Mouse (Mus musculus) limb, embryonic 12.5 days (tissue): ENCODE results near the gene Rtkn2. TPM values are rescaled to one million over a fixed set of nuclear protein-coding genes. Genes with fewer than 3 reads are reported as not detected.

Experiments used
- ATAC-seq: fragments of 200-750 bp; cut with Nextera tagmentation; 2 replicates; pipeline ENCODE4 v1.8.0; 2017; ENCODE audit warnings: low read depth, moderate TSS enrichment; ENCODE audit not compliant: insufficient number of reproducible peaks, insufficient read depth, low FRiP score, low TSS enrichment
- H3K27ac ChIP-seq: fragments of 300-500 bp; sonication (generic); 2 replicates; pipeline ENCODE4 v1.5.1; 2016; ENCODE audit warnings: mild to moderate bottlenecking, moderate library complexity
- H3K27me3 ChIP-seq: fragments of 300-500 bp; sonication (generic); 2 replicates; pipeline ENCODE4 v1.6.1; 2016; ENCODE audit warnings: mild to moderate bottlenecking, moderate library complexity
- H3K36me3 ChIP-seq: fragments of 300-500 bp; sonication (generic); 2 replicates; pipeline ENCODE4 v1.6.1; 2016; ENCODE audit warnings: mild to moderate bottlenecking, moderate library complexity
- H3K4me1 ChIP-seq: fragments of 300-500 bp; sonication (generic); replicated peaks from 2 replicates; pipeline ENCODE4 v1.6.1; 2016
- H3K4me2 ChIP-seq: fragments of 300-500 bp; sonication (generic); 2 replicates; pipeline ENCODE4 v1.6.1; 2016; ENCODE audit warnings: mild to moderate bottlenecking, moderate library complexity
- H3K4me3 ChIP-seq: fragments of 300-500 bp; sonication (generic); replicated peaks from 2 replicates; pipeline ENCODE4 v1.5.1; 2016; ENCODE audit warnings: mild to moderate bottlenecking
- H3K9ac ChIP-seq: fragments of 300-500 bp; sonication (generic); replicated peaks from 2 replicates; pipeline ENCODE4 v1.6.1; 2016; ENCODE audit warnings: mild to moderate bottlenecking, moderate library complexity
- H3K9me3 ChIP-seq: fragments of 300-500 bp; sonication (generic); 2 replicates; pipeline ENCODE4 v1.6.1; 2016; ENCODE audit warnings: mild to moderate bottlenecking, moderate library complexity
- WGBS: fragments of 180-500 bp; shearing (Covaris S2); methylation state at CpG from one replicate; pipeline ENCODE4 v1.1.7; 2016; 5-methylcytosine and 5-hydroxymethylcytosine counted together
- polyA plus RNA-seq: library from polyadenylated mRNA; unstranded; fragments of >200 nt; fragmentation: Nextera tagmentation; extraction: Ambion mirVana; gene quantifications from 2 replicates; pipeline ENCODE4 v1.2.1, GENCODE M21; 2016

Gene Rtkn2
- polyA plus RNA-seq, 1 experiment from 2014 or later: 14.6 TPM

GRCm38 (mm10) chr10:68078708-68079107, 99.3 kb downstream of the Rtkn2 start:
- no peak overlapping the region for H3K27ac ChIP-seq
- H3K9me3 ChIP-seq: no peaks in the 10 kb centered on the region; the same call in 1 of the 2 replicates
- H3K9ac ChIP-seq: no peak overlapping the region
- ATAC-seq: no peak
- 95% methylated on average over 3 of the region's 3 CpGs for WGBS
- H3K4me1 ChIP-seq: 0 out of 2 replicates have a peak, but pooled peaks cover 3% of the 10 kb centered on the region
- no peaks in the 10 kb centered on the region for H3K36me3 ChIP-seq
- H3K27me3 ChIP-seq: no peaks in the 10 kb centered on the region
- H3K4me2 ChIP-seq: no peak overlapping the region
- H3K4me3 ChIP-seq: no peak overlapping the region

DNA sequence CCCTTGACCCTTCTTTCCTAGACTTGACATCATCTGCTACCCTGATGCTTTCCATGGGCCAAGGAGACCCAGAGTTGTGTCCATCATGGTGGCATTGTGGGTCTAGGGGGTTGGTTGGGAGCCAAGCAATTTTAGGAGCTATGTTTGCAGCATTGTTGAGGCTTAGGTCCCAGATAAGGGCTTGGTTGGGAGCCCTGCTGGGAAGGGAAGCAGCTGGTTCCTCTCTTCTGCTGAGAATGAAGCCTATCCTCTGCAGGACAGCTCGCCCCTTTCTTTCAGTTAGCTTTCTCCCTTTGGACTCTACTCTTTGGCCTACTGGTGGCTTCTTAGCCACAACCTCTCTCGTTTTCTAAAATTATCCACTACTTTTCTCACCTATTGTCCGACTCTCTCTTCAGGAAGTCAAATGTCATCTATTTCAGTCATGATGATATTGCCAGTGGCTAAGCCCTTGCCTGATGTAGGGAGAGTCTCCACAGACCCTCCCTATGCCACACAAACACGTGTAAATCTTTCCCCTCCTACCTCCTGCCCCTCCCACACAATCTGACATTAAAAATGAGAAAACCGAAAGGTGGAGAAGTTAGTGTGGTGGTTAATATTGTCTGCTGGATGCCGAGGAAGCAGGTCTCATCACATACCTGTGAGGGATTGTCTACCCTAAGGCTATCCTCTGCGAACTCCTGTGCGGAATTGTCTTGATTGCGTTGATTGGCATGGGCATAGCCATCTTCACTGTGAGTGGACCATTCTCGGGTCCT, 100.7 kb downstream of the Rtkn2 start:
- no peak overlapping the region for H3K4me3 ChIP-seq
- no peak overlapping the region for H3K4me2 ChIP-seq
- no peak for ATAC-seq
- no peak overlapping the region for H3K27ac ChIP-seq
- H3K9me3 ChIP-seq: no peaks in the 10 kb centered on the region; the same call in 1 of the 2 replicates
- no peak overlapping the region for H3K9ac ChIP-seq
- no peaks in the 10 kb centered on the region for H3K27me3 ChIP-seq
- H3K36me3 ChIP-seq: no peaks in the 10 kb centered on the region
- 0 out of 2 replicates have a peak, but pooled peaks cover 3% of the 10 kb centered on the region for H3K4me1 ChIP-seq
- 82% methylated on average over 10 of the region's 10 CpGs for WGBS

- H3K4me3 ChIP-seq: no peak overlapping the region
- H3K27ac ChIP-seq: no peak overlapping the region
- H3K9ac ChIP-seq: no peak overlapping the region
- ATAC-seq: no peak
- H3K4me1 ChIP-seq: no peaks in the 10 kb centered on the region; the same call in 1 of the 2 replicates
- H3K4me2 ChIP-seq: no peak overlapping the region
- no peaks in the 10 kb centered on the region; the same call in 1 of the 2 replicates for H3K9me3 ChIP-seq
- H3K36me3 ChIP-seq: no peaks in the 10 kb centered on the region
- WGBS: 66% methylated on average over 6 of the region's 6 CpGs
- no peaks in the 10 kb centered on the region for H3K27me3 ChIP-seq
Measured at GRCm38 (mm10) chr10:68081712-68082111, 102.3 kb downstream of the Rtkn2 start.

- H3K9ac ChIP-seq: no peak overlapping the region
- H3K27me3 ChIP-seq: no peaks in the 10 kb centered on the region
- no peak for ATAC-seq
- H3K4me1 ChIP-seq: no peaks in the 10 kb centered on the region; the same call in 1 of the 2 replicates
- 78% methylated on average over 4 of the region's 4 CpGs for WGBS
- no peak overlapping the region for H3K4me2 ChIP-seq
- no peaks in the 10 kb centered on the region for H3K9me3 ChIP-seq
- H3K4me3 ChIP-seq: no peak overlapping the region
- no peak overlapping the region for H3K27ac ChIP-seq
- H3K36me3 ChIP-seq: no peaks in the 10 kb centered on the region
Measured at GRCm38 (mm10) chr10:68085574-68085973, 106.2 kb downstream of the Rtkn2 start.

GRCm38 (mm10) chr10:68086973-68087372, 107.6 kb downstream of the Rtkn2 start:
- Histone ChIP-seq H3K4me2 (no peak overlapping the region), H3K4me1 (no peaks in the 10 kb centered on the region; the same call in 1 of the 2 replicates), H3K9ac (no peak overlapping the region), H3K27ac (peak overlapping the region; percentile 47; the same call in 1 of the 2 replicates), H3K36me3 (no peaks in the 10 kb centered on the region), H3K9me3 (no peaks in the 10 kb centered on the region), H3K27me3 (no peaks in the 10 kb centered on the region), H3K4me3 (no peak overlapping the region)
- WGBS: 57% methylated on average over 4 of the region's 4 CpGs
- no peak for ATAC-seq

- no peak overlapping the region for H3K9ac ChIP-seq
- H3K9me3 ChIP-seq: no peaks in the 10 kb centered on the region
- no peak for ATAC-seq
- H3K4me1 ChIP-seq: no peaks in the 10 kb centered on the region; the same call in 1 of the 2 replicates
- WGBS: 82% methylated on average over 3 of the region's 3 CpGs
- no peaks in the 10 kb centered on the region for H3K27me3 ChIP-seq
- no peak overlapping the region for H3K4me3 ChIP-seq
- no peak overlapping the region for H3K27ac ChIP-seq
- H3K36me3 ChIP-seq: no peaks in the 10 kb centered on the region
- no peak overlapping the region for H3K4me2 ChIP-seq
Measured at GRCm38 (mm10) chr10:68087722-68088121, 108.4 kb downstream of the Rtkn2 start.

GRCm38 (mm10) chr10:68089435-68090196, 110.2 kb downstream of the Rtkn2 start:
- Histone ChIP-seq H3K9ac (no peak overlapping the region), H3K27ac (no peak overlapping the region), H3K4me1 (no peaks in the 10 kb centered on the region; the same call in 1 of the 2 replicates), H3K27me3 (no peaks in the 10 kb centered on the region), H3K4me3 (no peak overlapping the region), H3K9me3 (no peaks in the 10 kb centered on the region), H3K4me2 (no peak overlapping the region), H3K36me3 (peaks cover 13% of the 10 kb centered on the region)
- ATAC-seq: no peak
- whole genome bisulfite sequencing: 70% methylated on average over 15 of the region's 15 CpGs

DNA sequence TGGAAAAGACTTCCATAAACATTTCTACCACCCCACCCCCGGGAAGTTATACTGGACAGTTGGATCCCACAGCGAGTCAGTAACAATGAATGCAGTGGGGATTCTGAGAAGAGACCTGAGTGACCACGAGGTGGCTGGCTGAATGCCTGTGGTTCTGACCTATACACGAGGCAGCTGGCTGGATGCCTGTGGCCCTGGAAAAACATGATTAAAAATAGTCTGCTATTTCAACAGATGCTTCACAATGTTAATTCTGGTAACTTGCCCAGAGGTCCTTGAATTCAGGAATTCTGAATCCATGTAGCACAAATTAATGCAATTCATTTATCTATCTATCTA, 110.8 kb downstream of the Rtkn2 start:
- 76% methylated on average over 4 of the region's 4 CpGs for WGBS
- Histone ChIP-seq H3K27ac (no peak overlapping the region), H3K36me3 (peaks cover 19% of the 10 kb centered on the region)

GRCm38 (mm10) chr10:68090544-68090943, 111.2 kb downstream of the Rtkn2 start:
- peaks cover 23% of the 10 kb centered on the region for H3K36me3 ChIP-seq
- H3K4me1 ChIP-seq: no peaks in the 10 kb centered on the region; the same call in 1 of the 2 replicates
- no peak overlapping the region for H3K9ac ChIP-seq
- no peak overlapping the region for H3K4me3 ChIP-seq
- 80% methylated on average over 3 of the region's 3 CpGs for WGBS
- no peak for ATAC-seq
- no peaks in the 10 kb centered on the region for H3K9me3 ChIP-seq
- H3K27ac ChIP-seq: no peak overlapping the region
- H3K27me3 ChIP-seq: no peaks in the 10 kb centered on the region
- H3K4me2 ChIP-seq: no peak overlapping the region

More for the DNA sequence above, 110.8 kb downstream of the Rtkn2 start:
- Histone ChIP-seq H3K9ac (no peak overlapping the region), H3K9me3 (no peaks in the 10 kb centered on the region), H3K27me3 (no peaks in the 10 kb centered on the region), H3K4me3 (no peak overlapping the region), H3K4me2 (no peak overlapping the region), H3K4me1 (no peaks in the 10 kb centered on the region; the same call in 1 of the 2 replicates)
- no peak for ATAC-seq

- no peak for ATAC-seq
- peaks cover 27% of the 10 kb centered on the region for H3K36me3 ChIP-seq
- H3K9ac ChIP-seq: no peak overlapping the region
- H3K9me3 ChIP-seq: no peaks in the 10 kb centered on the region
- H3K27ac ChIP-seq: no peak overlapping the region
- H3K27me3 ChIP-seq: no peaks in the 10 kb centered on the region
- no peaks in the 10 kb centered on the region; the same call in 1 of the 2 replicates for H3K4me1 ChIP-seq
- WGBS: 91% methylated on average over 11 of the region's 11 CpGs
- H3K4me2 ChIP-seq: no peak overlapping the region
- no peak overlapping the region for H3K4me3 ChIP-seq
Measured at GRCm38 (mm10) chr10:68091011-68091410, 111.6 kb downstream of the Rtkn2 start.

DNA sequence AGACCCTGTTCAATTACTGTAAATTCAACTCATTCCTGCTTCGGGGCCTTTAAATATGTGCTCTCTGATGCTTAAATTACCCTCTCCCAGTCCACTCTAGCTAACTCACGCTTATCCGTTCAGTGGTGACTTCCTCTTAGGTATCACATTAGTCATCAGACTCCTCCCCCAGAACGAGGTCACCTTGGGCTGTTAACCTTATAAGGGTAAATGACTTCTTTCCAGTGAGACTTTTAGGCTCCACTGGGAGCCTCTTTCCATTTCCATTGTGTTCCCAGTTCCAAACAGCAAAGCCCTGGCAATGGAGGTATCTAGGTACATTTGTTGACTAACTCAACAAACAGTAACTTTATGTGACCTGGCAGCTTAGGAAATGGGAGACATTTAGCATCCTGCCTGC, 112.5 kb downstream of the Rtkn2 start:
- Histone ChIP-seq H3K36me3 (peaks cover 36% of the 10 kb centered on the region), H3K9me3 (no peaks in the 10 kb centered on the region), H3K27ac (no peak overlapping the region), H3K9ac (no peak overlapping the region), H3K4me2 (no peak overlapping the region), H3K4me1 (no peaks in the 10 kb centered on the region; the same call in 1 of the 2 replicates), H3K27me3 (no peaks in the 10 kb centered on the region), H3K4me3 (no peak overlapping the region)
- no peak for ATAC-seq
- WGBS: 81% methylated on average over 4 of the region's 4 CpGs
